Mouse (Mus musculus): ENCODE data around the gene Prmt9. TPM values are rescaled to one million over a fixed set of nuclear protein-coding genes. Genes with fewer than 3 reads are reported as not detected.

Prmt9 gene
- polyA plus RNA-seq (2014; fragmentation: Nextera tagmentation; extraction: Ambion mirVana), result 19.9 and 22.0 TPM in 2 replicates

- Histone ChIP-seq H3K27me3 (ENCODE audit: insufficient read depth, low read length) (no peaks in the 10 kb centered on the region), H3K27ac (ENCODE audit: low read depth) (peak within 1 kb of the TSS; percentile 85), H3K4me1 (ENCODE audit: insufficient read depth) (no peaks in the 10 kb centered on the region), H3K4me2 (peak within 1 kb of the TSS; percentile 92), H3K4me3 (ENCODE audit: low read depth, low read length) (peak within 1 kb of the TSS; percentile 84), H3K36me3 (ENCODE audit: insufficient read depth) (peaks cover 20% of the 10 kb centered on the region), H3K9me3 (ENCODE audit: low read depth, low read length) (no peaks in the 10 kb centered on the region), H3K9ac (peak within 1 kb of the TSS; percentile 88)
- no peak for TF ChIP-seq CTCF (IDR thresholded peaks at IDR 0.05; ENCODE audit: low read depth)
- ATAC-seq (ENCODE audit: insufficient read depth) (peak; percentile 97), DNase-seq (peak; percentile 98)
- 4% methylated on average over 42 of the region's 42 CpGs for WGBS
Observed at GRCm38 (mm10) chr8:77549121-77549706, at the start of gene Prmt9. TSS of gene Prmt9 (plus strand) at chr8:77549397.

GRCm38 (mm10) chr8:77500264-77500663 lies 48.9 kb upstream of the Prmt9 start:
- Histone ChIP-seq H3K4me1 (ENCODE audit: insufficient read depth) (peaks cover 4% of the 10 kb centered on the region; the same call in 1 of the 2 replicates), H3K36me3 (ENCODE audit: insufficient read depth) (no peaks in the 10 kb centered on the region), H3K27ac (ENCODE audit: low read depth) (no peak overlapping the region), H3K9ac (no peak overlapping the region), H3K4me2 (no peak overlapping the region), H3K4me3 (ENCODE audit: low read depth, low read length) (no peak overlapping the region), H3K27me3 (ENCODE audit: insufficient read depth, low read length) (no peaks in the 10 kb centered on the region), H3K9me3 (ENCODE audit: low read depth, low read length) (no peaks in the 10 kb centered on the region)
- ATAC-seq (ENCODE audit: insufficient read depth) (no peak), DNase-seq (no peak)
- 91% methylated on average over 3 of the region's 3 CpGs for WGBS
- TF ChIP-seq CTCF (IDR thresholded peaks at IDR 0.05; ENCODE audit: low read depth), result no peak

GRCm38 (mm10) chr8:77501131-77501530 lies 48.1 kb upstream of the Prmt9 start:
- Histone ChIP-seq H3K27ac (ENCODE audit: low read depth) (no peak overlapping the region), H3K9ac (no peak overlapping the region), H3K9me3 (ENCODE audit: low read depth, low read length) (no peaks in the 10 kb centered on the region), H3K4me1 (ENCODE audit: insufficient read depth) (peaks cover 4% of the 10 kb centered on the region; the same call in 1 of the 2 replicates), H3K27me3 (ENCODE audit: insufficient read depth, low read length) (no peaks in the 10 kb centered on the region), H3K4me2 (no peak overlapping the region), H3K4me3 (ENCODE audit: low read depth, low read length) (no peak overlapping the region), H3K36me3 (ENCODE audit: insufficient read depth) (no peaks in the 10 kb centered on the region)
- TF ChIP-seq CTCF (IDR thresholded peaks at IDR 0.05; ENCODE audit: low read depth), result no peak
- WGBS, result 78% methylated on average over 8 of the region's 8 CpGs
- ATAC-seq (ENCODE audit: insufficient read depth) (no peak), DNase-seq (no peak)

DNA sequence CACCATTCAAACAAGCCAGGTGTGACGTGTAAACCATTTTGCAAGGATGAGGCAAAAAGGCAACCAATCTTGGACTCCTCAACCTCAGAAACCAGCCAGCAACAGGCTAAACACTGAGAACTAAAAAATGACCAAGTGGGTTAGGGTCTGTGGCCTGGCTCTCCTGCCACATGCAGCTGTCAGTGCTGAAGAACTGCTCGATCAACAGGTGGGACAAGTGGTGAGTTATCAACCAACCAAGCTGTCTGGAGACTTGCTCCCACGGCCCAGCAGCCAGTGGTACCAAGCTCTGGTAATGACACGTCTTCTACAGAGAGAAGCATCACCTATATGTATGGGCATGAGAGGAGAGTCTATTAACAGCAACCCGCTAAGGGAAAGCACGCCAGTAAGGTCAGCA lies 46.6 kb upstream of the Prmt9 start:
- Histone ChIP-seq H3K27ac (ENCODE audit: low read depth) (no peak overlapping the region), H3K36me3 (ENCODE audit: insufficient read depth) (no peaks in the 10 kb centered on the region), H3K4me1 (ENCODE audit: insufficient read depth) (peaks cover under 1% of the 10 kb centered on the region; the same call in 1 of the 2 replicates), H3K4me3 (ENCODE audit: low read depth, low read length) (no peak overlapping the region), H3K9ac (no peak overlapping the region), H3K4me2 (no peak overlapping the region), H3K27me3 (ENCODE audit: insufficient read depth, low read length) (no peaks in the 10 kb centered on the region), H3K9me3 (ENCODE audit: low read depth, low read length) (no peaks in the 10 kb centered on the region)
- ATAC-seq (ENCODE audit: insufficient read depth) (no peak), DNase-seq (no peak)
- no peak for TF ChIP-seq CTCF (IDR thresholded peaks at IDR 0.05; ENCODE audit: low read depth)
- 85% methylated on average over 6 of the region's 6 CpGs for WGBS

DNA sequence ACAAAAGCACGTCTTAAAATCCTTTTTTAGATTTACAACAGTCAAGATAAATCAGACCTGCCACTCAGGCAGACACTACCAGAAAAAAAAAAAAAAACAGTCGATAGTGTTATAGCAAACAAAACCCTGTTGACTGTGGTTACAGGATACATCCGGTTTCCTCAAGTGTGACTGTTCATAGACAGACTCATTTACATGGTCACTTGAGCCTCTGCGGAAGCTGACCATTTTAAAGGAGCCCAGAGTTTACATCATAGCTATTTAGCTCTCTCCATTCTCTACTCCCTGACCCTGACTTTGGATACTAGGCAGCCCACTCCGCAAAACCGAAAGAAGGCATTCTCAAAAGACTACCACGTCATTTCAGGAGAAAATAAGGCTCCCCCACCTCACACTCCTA lies 42.7 kb upstream of the Prmt9 start:
- Histone ChIP-seq H3K4me1 (ENCODE audit: insufficient read depth) (no peaks in the 10 kb centered on the region), H3K36me3 (ENCODE audit: insufficient read depth) (no peaks in the 10 kb centered on the region), H3K9me3 (ENCODE audit: low read depth, low read length) (no peaks in the 10 kb centered on the region), H3K27ac (ENCODE audit: low read depth) (no peak overlapping the region), H3K27me3 (ENCODE audit: insufficient read depth, low read length) (no peaks in the 10 kb centered on the region), H3K9ac (no peak overlapping the region), H3K4me2 (no peak overlapping the region), H3K4me3 (ENCODE audit: low read depth, low read length) (no peak overlapping the region)
- TF ChIP-seq CTCF (IDR thresholded peaks at IDR 0.05; ENCODE audit: low read depth), result no peak
- no peak for DNase-seq
- WGBS, result 69% methylated on average over 7 of the region's 7 CpGs
- ATAC-seq (ENCODE audit: insufficient read depth), result no peak

DNA sequence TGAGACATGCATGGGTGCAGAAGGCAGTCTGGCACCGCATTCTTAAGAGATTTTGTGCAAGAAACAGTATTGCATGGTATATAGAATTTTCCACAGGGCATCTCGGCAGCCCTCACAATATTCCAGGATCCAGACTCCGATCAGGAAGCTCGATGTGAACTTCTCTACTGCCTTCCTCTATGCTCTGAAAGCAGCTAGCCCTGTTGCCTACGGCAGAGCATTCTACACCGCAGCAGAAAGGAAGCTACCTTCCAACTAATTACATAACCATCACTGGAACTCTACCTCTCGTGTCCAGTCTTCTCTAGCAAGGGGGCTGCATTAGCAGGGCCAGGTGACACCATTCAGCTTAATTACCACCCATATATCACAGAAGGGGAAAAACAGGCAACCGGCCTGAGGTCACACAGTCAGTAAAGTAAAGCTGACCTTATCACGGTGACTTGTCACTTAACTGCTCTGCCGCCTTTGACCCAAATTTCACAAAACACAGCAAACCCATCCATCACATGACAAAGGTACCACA lies 41.6 kb upstream of the Prmt9 start:
- 69% methylated on average over 10 of the region's 10 CpGs for WGBS

GRCm38 (mm10) chr8:77509044-77509443 lies 40.2 kb upstream of the Prmt9 start:
- H3K4me2 ChIP-seq, result no peak overlapping the region
- H3K4me3 ChIP-seq (ENCODE audit: low read depth, low read length), result no peak overlapping the region
- DNase-seq (no peak), ATAC-seq (ENCODE audit: insufficient read depth) (no peak)
- H3K36me3 ChIP-seq (ENCODE audit: insufficient read depth), result no peaks in the 10 kb centered on the region
- H3K9me3 ChIP-seq (ENCODE audit: low read depth, low read length), result no peaks in the 10 kb centered on the region
- WGBS, result 83% methylated on average over 7 of the region's 7 CpGs
- no peaks in the 10 kb centered on the region for H3K4me1 ChIP-seq (ENCODE audit: insufficient read depth)
- H3K27ac ChIP-seq (ENCODE audit: low read depth), result no peak overlapping the region
- no peak for TF ChIP-seq CTCF (IDR thresholded peaks at IDR 0.05; ENCODE audit: low read depth)
- no peak overlapping the region for H3K9ac ChIP-seq
- H3K27me3 ChIP-seq (ENCODE audit: insufficient read depth, low read length), result no peaks in the 10 kb centered on the region

More for the DNA sequence above, 41.6 kb upstream of the Prmt9 start:
- no peaks in the 10 kb centered on the region for H3K4me1 ChIP-seq (ENCODE audit: insufficient read depth)
- H3K27ac ChIP-seq (ENCODE audit: low read depth), result no peak overlapping the region
- H3K36me3 ChIP-seq (ENCODE audit: insufficient read depth), result no peaks in the 10 kb centered on the region
- DNase-seq (no peak), ATAC-seq (ENCODE audit: insufficient read depth) (no peak)
- no peak overlapping the region for H3K4me3 ChIP-seq (ENCODE audit: low read depth, low read length)
- no peaks in the 10 kb centered on the region for H3K27me3 ChIP-seq (ENCODE audit: insufficient read depth, low read length)
- no peak overlapping the region for H3K4me2 ChIP-seq
- no peak overlapping the region for H3K9ac ChIP-seq
- H3K9me3 ChIP-seq (ENCODE audit: low read depth, low read length), result no peaks in the 10 kb centered on the region
- TF ChIP-seq CTCF (IDR thresholded peaks at IDR 0.05; ENCODE audit: low read depth), result no peak

Measured in lung, embryonic 14.5 days (tissue).